10 mouse cellular contexts compared by ENCODE assay signal in the genomic region with DNA sequence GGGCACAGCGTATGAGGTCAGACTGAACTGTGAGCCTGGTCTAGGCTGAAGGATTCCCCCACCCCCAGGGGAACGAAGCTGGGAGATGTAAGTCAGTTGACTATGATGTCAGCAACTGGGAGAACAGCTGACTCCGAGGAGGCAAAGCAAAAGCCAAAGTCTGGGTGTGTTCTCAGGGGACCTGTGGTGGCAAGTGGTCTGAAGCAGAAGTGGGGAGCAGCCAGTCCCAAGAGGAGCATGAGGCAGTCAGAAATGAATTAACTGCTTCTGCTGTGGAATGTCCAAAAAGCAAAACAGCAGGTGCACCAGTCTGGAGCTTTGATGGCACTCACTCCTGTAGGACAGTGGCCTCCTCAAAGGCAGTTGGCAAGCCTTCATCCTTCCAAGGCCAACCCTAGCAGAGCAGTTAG. TPM values are rescaled to one million over a fixed set of nuclear protein-coding genes. Genes with fewer than 3 reads are reported as not detected.
DNase-seq lines count a peak whose midpoint lies in the region; ATAC-seq lines count a peak whose summit lies in the region.
"Had no signal": no experiment of that assay in that cellular context is flagged by ENCODE, and none has a peak within 500 bp of the region (broad histone marks: within the 10 kb centered on the region; RNA-seq: fewer than 3 reads in every experiment).

No protein-coding gene starts in this region.

- intact Hi-C loops in gastrocnemius, postnatal 14 days (cut with DNase I; ENCODE audit: low total_unique reads), result loop anchor here (10.0 kb wide), 1 partner anchor 128 kb away; no protein-coding TSS in a partner anchor
- intact Hi-C loops in gastrocnemius, postnatal 36 days (cut with DNase I), result no loop called here
- intact Hi-C loops in heart, postnatal 10 days (cut with DNase I), result no loop called here

- DNase-seq in gastrocnemius, postnatal 14 days, result peak; percentile 52
- no peak for DNase-seq in gastrocnemius, postnatal 36 days
- DNase-seq in spleen, adult 12 weeks (ENCODE audit: low spot score), result peak; percentile 59
- no peak for DNase-seq in spleen, postnatal 14 days (ENCODE audit: low spot score in 2 of 2)
- DNase-seq in heart, postnatal 10 days, result peak; percentile 64 to 67
- no peak for DNase-seq in kidney, postnatal 4 days
- DNase-seq: adrenal gland, adult 2 months; lung, postnatal 4 days had no signal

- no peak for ATAC-seq in inflammation-experienced regulatory T-cells, adult 6 months
- ATAC-seq in erythroblast, adult 5-6 weeks (replicated peaks; ENCODE audit: low FRiP score, poor library complexity, severe bottlenecking), result no peak

RNA-seq across cellular contexts. Expression of gene Rftn1, which starts 7.9 kb away (rescaled TPM):
- 10 to 100 TPM; 48.5 to 58.5 TPM for total RNA-seq in gastrocnemius, postnatal 14 days (2021)
- total RNA-seq in gastrocnemius, postnatal 36 days (2021), result 10 to 100 TPM; 22.0 to 22.8 TPM
- 10 to 100 TPM; 69.5 to 79.2 TPM for total RNA-seq in heart, postnatal 10 days (2021)
- 10 to 100 TPM; 22.7 to 31.1 (median 30.9) TPM for polyA plus RNA-seq in inflammation-experienced regulatory T-cells, adult 6 months (2017; shearing (Covaris generic))
- total RNA-seq in erythroblast, adult 5-6 weeks (2015; ENCODE audit: low replicate concordance), result 0.19 and 2.7 TPM in 2 replicates
- 4.3 and 6.4 TPM in 2 replicates for total RNA-seq in erythroblast, adult 5-6 weeks (2017; ENCODE audit: low replicate concordance)

Comparison
In these comparisons a context has a peak if more than half of its experiments do, and no peak if none do; other contexts are left out.
1. DNase-seq: peak in gastrocnemius, postnatal 14 days (single experiment), spleen, adult 12 weeks (single experiment) and heart, postnatal 10 days (2 of 2); none in gastrocnemius, postnatal 36 days (0 of 2), spleen, postnatal 14 days (0 of 2) and kidney, postnatal 4 days (0 of 2).